Mouse (Mus musculus) embryonic facial prominence, embryonic 10.5 days (tissue): ENCODE measurements around the gene Fam50b. TPM values are rescaled to one million over a fixed set of nuclear protein-coding genes. Genes with fewer than 3 reads are reported as not detected.

ENCODE experiments used
- DNase-seq: peaks from one replicate; pipeline ENCODE4 v3.0.0-alpha.2; 2017; ENCODE audit warnings: low spot score
- H3K27ac ChIP-seq: fragments of 300-500 bp; sonication (generic); replicated peaks from 2 replicates; pipeline ENCODE4 v1.5.1; 2016; ENCODE audit warnings: mild to moderate bottlenecking
- H3K27me3 ChIP-seq: fragments of 300-500 bp; sonication (generic); replicated peaks from 2 replicates; pipeline ENCODE4 v1.6.1; 2016; ENCODE audit warnings: low read depth, mild to moderate bottlenecking; ENCODE audit not compliant: poor library complexity, severe bottlenecking
- H3K36me3 ChIP-seq: fragments of 300-500 bp; sonication (generic); replicated peaks from 2 replicates; pipeline ENCODE4 v1.6.1; 2016; ENCODE audit warnings: mild to moderate bottlenecking, moderate library complexity
- H3K4me1 ChIP-seq: fragments of 300-500 bp; sonication (generic); 2 replicates; pipeline ENCODE4 v1.6.1; 2016
- H3K4me3 ChIP-seq: fragments of 300-500 bp; sonication (generic); 2 replicates; pipeline ENCODE4 v1.5.1; 2016; ENCODE audit warnings: mild to moderate bottlenecking, moderate library complexity
- H3K9me3 ChIP-seq: fragments of 300-500 bp; sonication (generic); 2 replicates; pipeline ENCODE4 v1.6.1; 2016; ENCODE audit warnings: mild to moderate bottlenecking
- WGBS: fragments of 180-500 bp; shearing (Covaris S2); methylation state at CpG from one replicate; pipeline ENCODE4 v1.1.7; 2016; 5-methylcytosine and 5-hydroxymethylcytosine counted together
- polyA plus RNA-seq: library from polyadenylated mRNA; unstranded; fragments of >200 nt; fragmentation: Nextera tagmentation; extraction: Ambion mirVana; gene quantifications from 2 replicates; pipeline ENCODE4 v1.2.1, GENCODE M21; 2016

Gene Fam50b
- polyA plus RNA-seq, 1 experiment from 2014 or later = not detected

DNA sequence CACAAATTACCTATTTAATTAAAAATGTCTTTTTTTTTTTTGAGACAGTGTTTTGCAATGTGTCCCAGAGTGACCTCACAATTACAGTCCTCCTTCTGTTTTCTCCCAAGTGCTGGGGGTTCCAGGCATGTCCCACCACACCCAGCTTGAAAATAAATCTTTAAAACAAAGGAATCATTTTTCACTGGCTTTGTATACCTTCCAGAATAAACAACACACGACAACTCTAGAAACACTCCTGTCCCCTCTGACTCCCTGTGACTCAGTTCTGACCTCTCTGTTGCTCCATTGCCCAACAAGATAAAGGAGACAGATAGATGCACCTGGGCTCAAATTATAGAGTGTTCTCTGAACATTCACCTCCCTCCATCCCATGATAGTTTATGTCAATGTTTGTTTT is 21.8 kb upstream of the Fam50b start:
- no peak overlapping the region for H3K4me3 ChIP-seq
- WGBS = 52% methylated on average over 1 of the region's 1 CpGs
- DNase-seq = no peak
- H3K27me3 ChIP-seq = no peaks in the 10 kb centered on the region
- no peaks in the 10 kb centered on the region for H3K36me3 ChIP-seq
- no peaks in the 10 kb centered on the region for H3K4me1 ChIP-seq
- no peaks in the 10 kb centered on the region for H3K9me3 ChIP-seq
- H3K27ac ChIP-seq = no peak overlapping the region

DNA sequence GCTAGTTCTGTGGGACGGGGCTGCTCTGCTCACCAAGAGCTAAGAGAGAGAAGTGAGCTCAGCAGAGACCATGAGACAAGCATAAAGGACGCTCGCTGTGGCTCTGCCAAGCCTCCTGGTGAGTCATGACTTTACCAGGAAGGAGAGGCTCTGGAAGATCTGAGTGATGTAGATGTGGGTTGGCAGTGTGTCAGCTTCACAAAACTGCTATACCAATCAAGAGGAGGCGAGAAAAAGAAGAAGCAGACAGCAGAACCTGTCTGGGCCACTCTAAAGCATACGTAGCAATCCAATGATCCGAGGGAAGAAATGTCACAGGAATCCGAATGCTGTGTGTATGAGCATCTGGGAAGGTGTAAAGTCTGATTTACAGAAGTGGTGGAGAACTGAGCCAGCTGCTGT is 19.2 kb upstream of the Fam50b start:
- no peaks in the 10 kb centered on the region for H3K36me3 ChIP-seq
- H3K27me3 ChIP-seq = no peaks in the 10 kb centered on the region
- no peak for DNase-seq
- WGBS = 73% methylated on average over 7 of the region's 7 CpGs
- H3K9me3 ChIP-seq = no peaks in the 10 kb centered on the region
- H3K27ac ChIP-seq = no peak overlapping the region
- H3K4me1 ChIP-seq = no peaks in the 10 kb centered on the region
- H3K4me3 ChIP-seq = no peak overlapping the region

DNA sequence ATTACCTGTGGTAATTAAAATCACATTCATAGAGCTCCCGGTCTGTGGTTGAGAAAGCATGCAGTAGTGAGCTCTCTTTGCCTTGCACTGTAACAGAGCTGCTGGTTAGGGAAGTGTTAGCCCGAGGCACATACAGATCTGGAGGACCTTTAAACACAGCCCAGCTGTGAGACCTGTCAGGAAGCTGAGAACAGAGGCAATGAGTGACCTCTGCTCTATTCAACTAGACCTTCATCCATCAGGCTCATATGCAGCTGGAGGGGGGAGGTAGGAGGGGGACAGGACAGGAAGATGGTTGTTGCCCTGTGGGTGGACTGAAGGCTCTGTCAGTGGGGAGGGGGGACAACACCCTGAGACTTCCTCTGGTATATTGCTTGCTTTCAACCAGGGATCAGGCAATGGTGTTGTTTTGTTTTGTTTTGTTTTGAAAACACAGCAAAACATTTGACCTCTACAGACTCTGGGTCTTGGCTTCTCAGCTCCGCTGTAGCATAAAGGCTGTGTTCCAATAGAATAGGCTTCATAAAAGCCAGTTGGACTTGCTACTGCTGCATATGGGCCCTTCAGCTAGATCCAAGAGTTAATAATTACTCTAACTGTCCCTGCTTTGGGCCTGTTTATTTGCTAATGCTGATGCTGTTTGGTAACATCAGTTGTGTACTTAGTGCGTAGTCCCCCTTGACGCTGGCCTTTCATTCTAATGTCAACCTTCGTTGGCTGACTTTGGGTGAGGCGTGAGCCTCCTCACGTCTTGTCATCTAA is 9.6 kb upstream of the Fam50b start:
- WGBS = 57% methylated on average over 8 of the region's 8 CpGs

DNA sequence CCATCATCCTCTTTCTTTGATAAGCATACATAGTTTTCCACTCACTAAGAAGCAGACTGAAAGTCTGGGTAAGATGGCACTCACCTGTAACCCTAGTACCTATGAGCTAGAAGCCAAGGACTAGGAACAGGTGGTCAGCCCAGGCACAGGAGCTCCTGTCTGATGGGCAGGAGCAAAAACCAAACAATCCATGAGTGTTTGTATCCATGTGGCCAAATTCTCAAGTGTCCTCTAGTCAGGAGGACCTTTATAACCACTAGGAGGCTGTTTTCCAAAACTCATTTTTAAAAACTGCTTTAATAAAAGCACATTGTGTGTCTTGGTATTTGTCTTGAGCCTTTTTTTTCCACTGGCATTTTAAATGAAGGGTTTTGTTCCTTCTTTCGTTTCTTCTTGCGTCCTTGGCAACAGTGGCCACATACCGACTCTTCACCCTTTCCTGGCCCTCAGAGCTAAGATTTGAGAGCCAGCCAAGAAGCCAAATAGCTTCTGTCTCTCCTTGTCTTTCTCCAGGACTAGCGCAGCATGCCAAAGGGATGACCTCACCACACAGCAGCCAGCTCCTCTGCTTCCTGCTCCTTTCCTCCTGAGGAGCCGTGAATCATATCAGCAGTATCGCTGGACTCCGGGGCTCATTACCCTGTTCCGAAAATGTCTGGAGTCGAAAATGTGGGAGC is 8.7 kb upstream of the Fam50b start:
- H3K36me3 ChIP-seq = no peaks in the 10 kb centered on the region
- no peaks in the 10 kb centered on the region for H3K27me3 ChIP-seq
- H3K9me3 ChIP-seq = 0 out of 2 replicates have a peak, but pooled peaks cover 4% of the 10 kb centered on the region
- peak; percentile 70 for DNase-seq
- H3K4me1 ChIP-seq = peaks cover 34% of the 10 kb centered on the region
- WGBS = 33% methylated on average over 9 of the region's 9 CpGs
- H3K4me3 ChIP-seq = peak overlapping the region; percentile 39
- H3K27ac ChIP-seq = peak overlapping the region; percentile 78

More for the DNA sequence above, 9.6 kb upstream of the Fam50b start:
- DNase-seq = peak; percentile 76
- Histone ChIP-seq H3K27ac (peak overlapping the region; percentile 78), H3K27me3 (no peaks in the 10 kb centered on the region), H3K36me3 (no peaks in the 10 kb centered on the region), H3K4me1 (peaks cover 34% of the 10 kb centered on the region), H3K9me3 (no peaks in the 10 kb centered on the region), H3K4me3 (no peak overlapping the region)

DNA sequence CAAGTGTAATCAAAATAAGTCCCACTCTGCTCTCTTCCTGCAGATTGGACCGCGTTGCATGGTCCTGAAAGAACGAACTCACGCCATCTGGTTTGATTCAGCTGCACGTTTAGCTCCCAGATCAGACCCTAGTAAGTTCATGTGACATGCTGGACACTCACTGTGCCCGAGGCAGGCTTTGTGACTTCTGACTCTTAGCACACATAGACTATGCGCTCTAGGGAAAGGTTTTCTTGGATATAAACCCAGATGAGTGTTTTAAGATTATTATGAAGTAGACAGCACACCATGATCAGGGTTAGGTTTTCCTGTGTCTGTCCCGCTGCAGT is 8.2 kb upstream of the Fam50b start:
- H3K9me3 ChIP-seq = 0 out of 2 replicates have a peak, but pooled peaks cover 4% of the 10 kb centered on the region
- H3K4me3 ChIP-seq = peak overlapping the region; percentile 39

DNA sequence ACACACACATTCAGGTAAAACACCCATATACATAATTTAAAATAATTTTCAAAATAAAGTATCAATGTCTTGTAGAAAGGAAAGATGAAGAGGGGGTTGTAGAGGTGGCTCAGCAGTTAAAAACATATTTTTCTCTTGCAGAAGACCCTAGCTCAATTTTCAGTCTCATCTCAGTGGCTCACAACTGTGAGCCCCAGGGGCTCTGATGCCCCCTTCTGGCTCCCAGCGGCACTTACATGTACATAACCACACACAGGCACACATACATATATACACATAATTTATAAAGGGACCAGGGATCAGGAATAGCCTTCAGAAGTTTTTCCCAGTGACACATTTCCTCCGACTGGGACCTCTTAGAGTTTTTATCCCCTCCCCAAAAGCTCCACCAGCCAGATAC is 7.6 kb upstream of the Fam50b start:
- peaks cover 34% of the 10 kb centered on the region for H3K4me1 ChIP-seq
- peak overlapping the region; percentile 78 for H3K27ac ChIP-seq
- WGBS = 90% methylated on average over 2 of the region's 2 CpGs
- H3K9me3 ChIP-seq = 0 out of 2 replicates have a peak, but pooled peaks cover 4% of the 10 kb centered on the region
- DNase-seq = no peak
- no peaks in the 10 kb centered on the region for H3K27me3 ChIP-seq
- H3K4me3 ChIP-seq = no peak overlapping the region
- H3K36me3 ChIP-seq = no peaks in the 10 kb centered on the region

More for the DNA sequence above, 8.2 kb upstream of the Fam50b start:
- H3K36me3 ChIP-seq = no peaks in the 10 kb centered on the region
- H3K4me1 ChIP-seq = peaks cover 34% of the 10 kb centered on the region
- 40% methylated on average over 8 of the region's 8 CpGs for WGBS
- H3K27ac ChIP-seq = peak overlapping the region; percentile 78
- H3K27me3 ChIP-seq = no peaks in the 10 kb centered on the region
- no peak for DNase-seq

DNA sequence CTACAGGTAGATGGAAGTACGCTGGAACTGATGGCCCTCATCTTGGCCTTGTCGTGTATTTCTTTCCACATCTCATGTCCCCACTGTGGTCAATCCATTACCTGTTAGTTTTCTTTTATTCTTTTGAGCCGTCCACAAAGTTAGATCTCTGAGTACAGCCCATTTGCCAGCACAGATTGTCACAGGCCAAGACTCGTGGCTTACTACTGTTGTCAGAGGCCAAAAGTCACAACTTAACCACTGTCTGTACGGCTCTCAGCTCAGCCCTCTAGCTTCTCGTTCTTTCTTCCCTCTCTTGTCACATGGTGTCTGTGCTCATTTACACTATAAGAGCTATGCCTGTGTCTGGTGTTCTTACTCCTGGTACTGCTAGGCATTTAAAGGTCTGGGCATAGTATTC is 3.1 kb upstream of the Fam50b start:
- H3K27me3 ChIP-seq = no peaks in the 10 kb centered on the region
- no peak for DNase-seq
- WGBS = 88% methylated on average over 6 of the region's 6 CpGs
- H3K36me3 ChIP-seq = no peaks in the 10 kb centered on the region
- 0 out of 2 replicates have a peak, but pooled peaks cover 4% of the 10 kb centered on the region for H3K9me3 ChIP-seq
- peaks cover 6% of the 10 kb centered on the region for H3K4me1 ChIP-seq
- H3K27ac ChIP-seq = no peak overlapping the region
- H3K4me3 ChIP-seq = no peak overlapping the region

DNA sequence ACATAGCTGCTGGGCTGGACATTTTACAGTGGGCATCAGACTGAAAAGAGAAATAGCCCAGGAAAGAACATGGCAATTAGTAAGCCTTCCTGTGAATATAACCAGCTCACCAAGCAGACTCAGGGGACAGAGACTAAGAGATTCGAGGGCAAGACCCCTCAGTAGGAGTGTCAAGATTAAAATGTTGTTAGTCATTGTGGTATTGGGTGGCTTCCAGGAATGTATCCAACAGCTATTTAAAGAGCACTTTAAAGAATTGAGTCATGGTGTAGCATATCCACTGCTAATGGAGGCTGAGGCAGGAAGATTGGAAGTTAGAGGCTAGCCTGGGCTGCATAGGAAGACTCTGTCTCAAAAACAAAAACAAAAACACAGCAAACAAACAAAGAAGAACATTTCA is 870 bp upstream of the Fam50b start:
- no peaks in the 10 kb centered on the region for H3K4me1 ChIP-seq
- H3K4me3 ChIP-seq = no peak overlapping the region
- no peaks in the 10 kb centered on the region for H3K27me3 ChIP-seq
- no peak overlapping the region for H3K27ac ChIP-seq
- H3K9me3 ChIP-seq = 0 out of 2 replicates have a peak, but pooled peaks cover 4% of the 10 kb centered on the region
- H3K36me3 ChIP-seq = no peaks in the 10 kb centered on the region
- no peak for DNase-seq
- 80% methylated on average over 1 of the region's 1 CpGs for WGBS

DNA sequence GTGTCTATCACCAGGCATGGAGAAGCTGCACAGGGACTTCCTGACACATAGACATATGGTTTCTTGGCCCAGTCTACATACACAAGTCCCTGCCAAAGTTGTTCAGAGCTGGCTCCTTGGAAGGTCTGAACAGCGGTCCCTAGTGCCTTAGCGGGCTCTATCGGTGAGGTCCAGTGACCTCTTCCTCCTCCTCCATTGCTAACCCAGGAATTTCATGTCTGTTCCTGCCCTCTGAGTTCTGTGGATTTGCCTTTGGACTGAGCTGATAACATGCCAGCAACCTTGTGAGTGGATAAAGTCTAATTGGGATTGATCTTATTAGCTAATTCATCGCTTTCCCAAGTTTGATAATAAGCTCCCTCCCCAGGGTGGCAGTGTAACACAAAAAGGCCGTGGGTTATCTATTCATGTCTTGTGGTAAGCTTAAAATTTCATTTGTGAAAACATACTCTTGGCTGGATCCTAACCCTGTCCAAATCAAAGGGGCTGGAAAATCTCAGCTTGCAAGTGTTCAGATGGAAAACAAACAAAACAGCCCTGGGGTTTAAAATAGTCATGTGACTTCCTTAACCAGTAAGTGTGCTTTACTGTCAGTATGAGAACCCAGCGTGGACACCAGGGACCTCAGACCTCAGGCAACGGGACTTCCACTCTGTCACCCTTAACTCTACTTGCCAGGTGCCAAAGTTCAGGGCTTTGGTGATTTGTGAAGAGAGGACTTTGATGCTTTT is 3.5 kb downstream of the Fam50b start:
- no peaks in the 10 kb centered on the region for H3K36me3 ChIP-seq
- H3K27ac ChIP-seq = no peak overlapping the region
- no peaks in the 10 kb centered on the region for H3K4me1 ChIP-seq
- H3K27me3 ChIP-seq = no peaks in the 10 kb centered on the region
- WGBS = 83% methylated on average over 7 of the region's 7 CpGs
- DNase-seq = no peak
- H3K9me3 ChIP-seq = 0 out of 2 replicates have a peak, but pooled peaks cover 4% of the 10 kb centered on the region
- no peak overlapping the region for H3K4me3 ChIP-seq

DNA sequence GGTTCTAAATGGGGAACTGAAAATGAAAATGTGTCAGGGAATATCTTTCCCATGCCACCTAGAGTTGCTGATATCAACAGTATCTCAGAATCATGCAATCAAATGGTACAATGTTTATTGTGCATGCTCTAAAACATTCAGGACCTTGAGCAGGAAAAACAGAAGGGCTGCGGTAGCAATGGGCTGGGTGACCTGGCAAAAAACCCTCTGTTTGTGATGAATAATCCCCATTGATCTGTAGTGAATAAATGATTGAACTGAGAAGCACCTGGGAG is 4.0 kb downstream of the Fam50b start:
- 94% methylated on average over 1 of the region's 1 CpGs for WGBS
- no peaks in the 10 kb centered on the region for H3K27me3 ChIP-seq
- no peak overlapping the region for H3K4me3 ChIP-seq
- no peaks in the 10 kb centered on the region for H3K36me3 ChIP-seq
- no peaks in the 10 kb centered on the region for H3K4me1 ChIP-seq
- no peak overlapping the region for H3K27ac ChIP-seq
- H3K9me3 ChIP-seq = 0 out of 2 replicates have a peak, but pooled peaks cover 4% of the 10 kb centered on the region
- no peak for DNase-seq

DNA sequence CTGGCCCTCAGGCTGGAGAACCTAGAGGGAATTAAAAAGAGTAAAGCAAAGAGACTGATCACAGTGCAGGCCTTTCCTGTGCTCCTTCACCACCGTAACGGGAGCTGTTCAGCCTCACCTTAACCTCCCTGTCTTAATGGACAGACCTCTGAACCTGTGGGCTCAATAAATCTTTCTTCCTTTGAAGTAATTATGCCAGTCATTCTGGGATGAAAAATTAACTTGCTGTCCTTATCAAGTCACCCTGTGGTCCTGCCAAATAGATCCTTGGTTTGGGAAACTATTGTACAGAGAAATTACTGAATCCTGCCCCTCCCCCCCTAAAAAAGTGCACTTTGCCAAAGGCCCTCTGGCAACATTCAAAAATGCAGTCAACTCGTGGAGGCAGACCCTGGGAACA is 4.4 kb downstream of the Fam50b start:
- H3K4me3 ChIP-seq = no peak overlapping the region

DNA sequence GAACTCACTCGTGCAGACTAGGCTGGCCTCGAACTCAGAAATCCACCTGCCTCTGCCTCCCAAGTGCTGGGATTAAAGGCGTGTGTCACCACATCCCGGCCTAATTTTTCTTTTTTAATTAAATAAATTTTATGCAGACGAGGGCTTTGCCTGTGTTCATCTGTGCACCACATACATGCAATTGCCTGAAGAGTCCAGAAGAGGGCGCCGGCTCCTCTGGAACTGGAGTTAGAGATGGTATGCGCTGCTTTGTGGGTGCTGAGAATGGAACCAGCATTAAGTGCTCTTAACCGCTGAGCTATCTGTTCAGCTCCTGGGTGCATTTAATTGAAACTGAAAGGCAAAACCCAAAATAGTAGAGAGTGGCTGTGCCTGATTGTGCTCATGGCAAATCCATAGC is 6.6 kb downstream of the Fam50b start:
- H3K36me3 ChIP-seq = no peaks in the 10 kb centered on the region
- no peaks in the 10 kb centered on the region; the same call in 1 of the 2 replicates for H3K4me1 ChIP-seq
- WGBS = 85% methylated on average over 9 of the region's 9 CpGs
- no peak overlapping the region for H3K4me3 ChIP-seq
- H3K27ac ChIP-seq = no peak overlapping the region
- DNase-seq = no peak
- no peaks in the 10 kb centered on the region for H3K27me3 ChIP-seq
- H3K9me3 ChIP-seq = peaks cover 4% of the 10 kb centered on the region; the same call in 1 of the 2 replicates

More for the DNA sequence above, 4.4 kb downstream of the Fam50b start:
- DNase-seq = no peak
- H3K4me1 ChIP-seq = no peaks in the 10 kb centered on the region; the same call in 1 of the 2 replicates
- WGBS = 68% methylated on average over 3 of the region's 3 CpGs
- H3K27me3 ChIP-seq = no peaks in the 10 kb centered on the region
- 0 out of 2 replicates have a peak, but pooled peaks cover 4% of the 10 kb centered on the region for H3K9me3 ChIP-seq
- no peaks in the 10 kb centered on the region for H3K36me3 ChIP-seq
- no peak overlapping the region for H3K27ac ChIP-seq
